Mouse (Mus musculus) lung, embryonic 14.5 days (tissue): ENCODE measurements at regions not wholly inside any gene's neighbourhood (a gene's known extent, or its start where the extent isn't known, plus 50 kb on each side); places are given as distances from the start of the nearest gene placed in this dataset.

Experiments used
- ATAC-seq: fragments of 200-750 bp; cut with Nextera tagmentation; 2 replicates; pipeline ENCODE4 v1.8.0; 2017; ENCODE audit warnings: mild to moderate bottlenecking, moderate TSS enrichment, moderate library complexity; ENCODE audit not compliant: insufficient read depth
- DNase-seq: peaks from one replicate; pipeline ENCODE4 v3.0.0-alpha.2; 2015
- H3K27ac ChIP-seq: fragments of 300-500 bp; sonication (generic); 2 replicates; pipeline ENCODE4 v1.5.1; 2014; ENCODE audit warnings: low read depth, mild to moderate bottlenecking, moderate library complexity
- H3K27me3 ChIP-seq: fragments of 300-500 bp; sonication (generic); 2 replicates; pipeline ENCODE4 v1.6.1; 2014; ENCODE audit warnings: low read length, control low read depth; ENCODE audit not compliant: insufficient read depth
- H3K36me3 ChIP-seq: fragments of 300-500 bp; sonication (generic); 2 replicates; pipeline ENCODE4 v1.6.1; 2014; ENCODE audit warnings: control low read depth; ENCODE audit not compliant: insufficient read depth
- H3K4me1 ChIP-seq: fragments of 300-500 bp; sonication (generic); 2 replicates; pipeline ENCODE4 v1.6.1; 2014; ENCODE audit warnings: antibody characterized with exemption, control low read depth; ENCODE audit not compliant: insufficient read depth
- H3K4me2 ChIP-seq: fragments of 300-500 bp; sonication (generic); 2 replicates; pipeline ENCODE4 v1.6.1; 2014; ENCODE audit warnings: mild to moderate bottlenecking
- H3K4me3 ChIP-seq: fragments of 300-500 bp; sonication (generic); 2 replicates; pipeline ENCODE4 v1.5.1; 2014; ENCODE audit warnings: low read depth, low read length
- H3K9ac ChIP-seq: fragments of 300-500 bp; sonication (generic); 2 replicates; pipeline ENCODE4 v1.6.1; 2014
- H3K9me3 ChIP-seq: fragments of 300-500 bp; sonication (generic); 2 replicates; pipeline ENCODE4 v1.6.1; 2016; ENCODE audit warnings: low read depth, low read length, control low read depth
- CTCF ChIP-seq: IDR thresholded peaks from 2 replicates; pipeline ENCODE4 v1.5.1; 2016; ENCODE audit warnings: antibody characterized with exemption, low read depth
- WGBS: fragments of 180-500 bp; shearing (Covaris S2); extraction: QIAGEN DNeasy Blood & Tissue Kit; methylation state at CpG from one replicate; pipeline ENCODE4 v1.1.7; 2014; 5-methylcytosine and 5-hydroxymethylcytosine counted together

DNA sequence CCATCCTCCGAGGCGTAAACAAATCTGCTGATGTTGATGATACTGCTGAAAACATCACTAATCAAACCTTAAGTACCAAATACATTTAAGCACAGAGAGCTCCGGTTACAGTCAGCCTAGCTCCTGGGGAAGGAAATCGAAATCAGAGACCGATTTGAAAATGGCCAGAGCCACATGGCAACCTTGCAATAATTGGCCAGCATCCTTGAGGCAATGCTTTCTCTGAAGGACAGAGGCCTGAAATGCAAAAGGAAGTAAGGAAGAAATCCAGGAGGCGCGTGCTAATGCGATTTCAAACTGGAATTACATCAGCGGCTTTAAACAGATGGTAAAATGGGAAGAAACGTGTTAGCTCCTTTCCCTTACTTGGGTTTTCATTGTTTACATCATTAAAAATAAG, 177.1 kb downstream of the Sec61b start:
- no peaks in the 10 kb centered on the region for H3K36me3 ChIP-seq
- WGBS, result 63% methylated on average over 10 of the region's 10 CpGs
- no peak overlapping the region for H3K4me2 ChIP-seq

DNA sequence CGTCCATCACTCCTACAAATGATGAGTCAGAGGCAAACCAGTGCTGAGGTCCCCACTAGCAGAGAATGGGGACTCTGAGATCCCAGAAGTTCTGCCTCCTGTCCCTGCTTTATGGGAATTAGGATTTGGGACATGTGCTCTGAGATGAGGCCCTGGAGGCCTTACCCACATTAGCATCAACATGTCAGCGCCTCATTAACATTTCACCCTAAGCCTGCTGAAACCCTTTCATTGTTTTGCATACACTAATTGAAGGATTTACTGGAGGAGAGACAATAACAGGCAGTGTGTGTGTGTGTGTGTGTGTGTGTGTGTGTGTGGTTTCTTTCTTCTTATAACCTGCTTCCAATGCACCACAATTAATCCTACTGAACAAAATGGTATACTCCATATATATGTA, 178.7 kb downstream of the Sec61b start:
- no peak for TF ChIP-seq CTCF
- Histone ChIP-seq H3K27me3 (no peaks in the 10 kb centered on the region), H3K9me3 (no peaks in the 10 kb centered on the region), H3K36me3 (no peaks in the 10 kb centered on the region), H3K4me3 (no peak overlapping the region), H3K9ac (no peak overlapping the region), H3K4me1 (no peaks in the 10 kb centered on the region), H3K4me2 (no peak overlapping the region), H3K27ac (no peak overlapping the region)
- 88% methylated on average over 2 of the region's 2 CpGs for WGBS
- no peak for DNase-seq
- ATAC-seq, result no peak

More for the DNA sequence above, 177.1 kb downstream of the Sec61b start:
- H3K9me3 ChIP-seq, result no peaks in the 10 kb centered on the region; the same call in 1 of the 2 replicates
- no peak for ATAC-seq
- no peak overlapping the region for H3K9ac ChIP-seq
- H3K27me3 ChIP-seq, result no peaks in the 10 kb centered on the region
- no peak overlapping the region for H3K27ac ChIP-seq
- no peak overlapping the region for H3K4me3 ChIP-seq
- no peak for DNase-seq
- no peaks in the 10 kb centered on the region for H3K4me1 ChIP-seq
- no peak for TF ChIP-seq CTCF

DNA sequence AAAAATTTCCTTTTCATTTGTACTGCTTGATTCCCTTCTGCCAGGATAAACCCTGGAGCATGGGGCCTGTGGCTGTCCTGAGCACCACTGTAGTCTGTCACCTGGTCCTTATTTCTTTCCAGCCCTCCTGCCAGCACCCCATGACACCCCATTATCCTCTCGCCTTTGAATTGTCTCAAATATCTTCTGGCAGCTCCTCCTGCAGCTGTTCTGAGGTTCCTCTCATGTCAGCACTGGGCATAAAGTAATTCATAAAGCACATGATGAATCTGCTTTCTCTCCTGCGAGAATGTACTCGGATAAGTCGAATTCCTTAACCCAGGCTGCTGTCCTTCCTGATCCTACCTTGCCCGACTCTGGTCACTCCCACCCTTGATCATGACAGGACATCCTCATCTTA, 195.1 kb downstream of the Sec61b start:
- no peak overlapping the region for H3K9ac ChIP-seq
- no peak for ATAC-seq
- no peak for TF ChIP-seq CTCF
- no peak overlapping the region for H3K27ac ChIP-seq
- WGBS, result 43% methylated on average over 5 of the region's 5 CpGs
- H3K27me3 ChIP-seq, result no peaks in the 10 kb centered on the region
- no peak overlapping the region for H3K4me2 ChIP-seq
- H3K36me3 ChIP-seq, result no peaks in the 10 kb centered on the region
- no peaks in the 10 kb centered on the region for H3K4me1 ChIP-seq
- H3K4me3 ChIP-seq, result no peak overlapping the region
- no peak for DNase-seq
- H3K9me3 ChIP-seq, result no peaks in the 10 kb centered on the region

DNA sequence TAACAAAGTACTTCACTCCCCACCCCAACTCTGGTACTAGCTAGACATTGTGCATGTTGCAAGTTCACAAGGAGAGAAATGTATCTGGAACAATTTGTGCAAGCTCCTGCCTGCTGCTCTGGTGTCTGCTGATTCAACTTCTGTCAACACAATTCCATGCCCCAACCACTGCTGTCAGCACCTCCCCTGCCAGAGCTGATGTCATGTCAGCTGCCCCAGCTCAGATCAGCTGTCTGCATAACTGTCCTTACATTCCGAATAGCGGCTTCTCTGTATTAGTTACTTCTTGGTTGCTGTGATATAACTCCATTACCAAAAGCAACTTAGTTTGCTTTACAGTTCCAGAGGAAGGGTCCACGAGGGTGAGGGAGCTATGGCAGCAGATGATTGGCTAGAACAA, 196.0 kb downstream of the Sec61b start:
- no peak overlapping the region for H3K4me3 ChIP-seq
- no peak for DNase-seq
- no peak overlapping the region for H3K4me2 ChIP-seq
- no peak overlapping the region for H3K9ac ChIP-seq
- whole genome bisulfite sequencing, result 53% methylated on average over 3 of the region's 3 CpGs
- no peak overlapping the region for H3K27ac ChIP-seq
- TF ChIP-seq CTCF, result no peak
- no peak for ATAC-seq
- H3K4me1 ChIP-seq, result no peaks in the 10 kb centered on the region
- no peaks in the 10 kb centered on the region for H3K27me3 ChIP-seq
- H3K9me3 ChIP-seq, result no peaks in the 10 kb centered on the region
- no peaks in the 10 kb centered on the region for H3K36me3 ChIP-seq

DNA sequence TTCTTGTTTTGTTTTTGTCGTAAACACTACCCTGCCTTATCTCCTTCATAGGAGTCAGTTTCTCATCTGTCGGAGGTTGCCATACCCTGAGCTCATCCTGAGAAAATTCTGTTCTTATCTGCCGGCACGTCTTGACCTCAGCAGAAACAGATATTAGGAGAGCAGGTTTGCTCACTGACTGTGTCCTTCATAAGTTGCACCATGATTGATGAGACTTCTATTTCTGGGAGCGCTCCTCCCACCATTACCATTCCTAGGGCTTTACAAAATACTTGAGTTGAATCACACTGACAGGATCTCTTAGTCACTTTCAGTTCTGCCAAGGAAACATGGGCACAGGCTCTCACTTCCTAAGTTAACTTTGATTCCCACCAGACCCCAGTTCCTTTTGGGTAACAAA, 196.9 kb downstream of the Sec61b start:
- Histone ChIP-seq H3K4me2 (no peak overlapping the region), H3K9me3 (no peaks in the 10 kb centered on the region), H3K4me3 (no peak overlapping the region), H3K9ac (no peak overlapping the region), H3K36me3 (no peaks in the 10 kb centered on the region), H3K27me3 (no peaks in the 10 kb centered on the region), H3K4me1 (no peaks in the 10 kb centered on the region), H3K27ac (no peak overlapping the region)
- WGBS, result 69% methylated on average over 5 of the region's 5 CpGs
- no peak for ATAC-seq
- no peak for DNase-seq
- TF ChIP-seq CTCF, result no peak

DNA sequence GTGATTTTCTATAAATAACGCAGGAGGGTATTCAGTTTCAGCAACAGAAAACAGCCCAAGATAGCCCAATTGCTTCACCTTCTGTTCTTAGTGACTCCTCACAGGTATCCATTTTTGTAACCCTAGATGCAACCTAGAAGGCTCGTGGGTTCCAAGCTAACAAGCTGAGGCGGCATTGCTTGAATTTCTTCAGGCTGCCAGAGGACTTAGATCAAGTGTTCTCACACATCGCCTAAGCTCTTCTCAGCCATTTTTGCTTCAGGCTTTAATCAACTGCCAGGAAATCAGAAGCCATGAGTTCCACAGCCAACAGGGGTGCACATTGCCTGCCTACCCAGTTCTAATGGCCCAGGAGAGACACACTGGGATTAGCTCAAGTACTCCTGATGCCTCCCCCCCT, 206.7 kb downstream of the Sec61b start:
- Histone ChIP-seq H3K36me3 (no peaks in the 10 kb centered on the region), H3K27me3 (no peaks in the 10 kb centered on the region), H3K4me2 (no peak overlapping the region), H3K9me3 (no peaks in the 10 kb centered on the region), H3K27ac (no peak overlapping the region), H3K4me3 (no peak overlapping the region), H3K9ac (no peak overlapping the region), H3K4me1 (no peaks in the 10 kb centered on the region)
- TF ChIP-seq CTCF, result no peak
- no peak for DNase-seq
- WGBS, result 83% methylated on average over 4 of the region's 4 CpGs
- ATAC-seq, result no peak

DNA sequence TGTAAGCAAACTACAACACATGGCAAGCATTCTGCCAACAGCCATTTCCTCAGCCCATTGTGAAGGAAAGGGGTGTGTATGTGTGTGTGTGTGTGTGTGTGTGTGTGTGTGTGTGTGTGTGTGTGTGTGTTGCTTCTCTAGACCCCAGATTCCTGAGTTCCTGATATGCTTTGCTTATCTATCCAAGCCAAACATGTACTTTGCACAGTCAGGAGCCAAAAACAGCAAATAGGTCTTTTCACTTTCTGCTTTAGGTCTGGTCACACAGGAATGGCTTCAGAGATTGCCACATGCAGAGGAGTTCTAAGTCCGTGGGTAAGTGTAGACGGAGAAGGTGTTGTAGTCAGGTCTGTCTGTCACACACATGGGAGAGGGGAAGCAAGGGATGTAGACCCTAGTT, 216.7 kb downstream of the Sec61b start:
- H3K4me2 ChIP-seq, result no peak overlapping the region
- DNase-seq (no peak), ATAC-seq (no peak)
- WGBS, result 88% methylated on average over 2 of the region's 2 CpGs
- H3K27ac ChIP-seq, result no peak overlapping the region
- TF ChIP-seq CTCF, result no peak
- H3K36me3 ChIP-seq, result no peaks in the 10 kb centered on the region
- no peak overlapping the region for H3K4me3 ChIP-seq
- H3K27me3 ChIP-seq, result no peaks in the 10 kb centered on the region
- no peaks in the 10 kb centered on the region for H3K9me3 ChIP-seq
- no peaks in the 10 kb centered on the region for H3K4me1 ChIP-seq
- no peak overlapping the region for H3K9ac ChIP-seq

DNA sequence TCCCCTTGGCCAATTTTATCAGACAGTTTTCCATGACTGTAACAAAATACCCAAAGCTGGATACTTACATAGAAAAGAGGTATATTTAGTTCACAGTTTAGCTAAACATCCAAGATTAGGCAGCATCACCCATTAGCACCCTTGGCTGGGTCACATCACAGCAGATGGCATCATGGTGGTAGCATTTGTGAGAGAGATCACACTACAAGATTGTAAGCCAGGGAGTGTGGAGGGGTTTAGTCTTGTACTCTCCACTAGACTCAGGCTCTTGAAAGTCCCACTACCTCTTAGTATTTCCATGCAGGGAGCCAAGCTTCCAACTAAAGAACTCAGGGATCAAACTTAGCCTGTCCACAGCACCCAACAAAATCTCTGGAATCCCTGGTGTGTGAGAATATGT, 218.2 kb downstream of the Sec61b start:
- TF ChIP-seq CTCF, result no peak
- ATAC-seq (no peak), DNase-seq (no peak)
- Histone ChIP-seq H3K4me1 (no peaks in the 10 kb centered on the region), H3K36me3 (no peaks in the 10 kb centered on the region), H3K27ac (no peak overlapping the region), H3K9me3 (no peaks in the 10 kb centered on the region), H3K27me3 (no peaks in the 10 kb centered on the region), H3K4me2 (no peak overlapping the region), H3K4me3 (no peak overlapping the region), H3K9ac (no peak overlapping the region)
